In the genomic region with DNA sequence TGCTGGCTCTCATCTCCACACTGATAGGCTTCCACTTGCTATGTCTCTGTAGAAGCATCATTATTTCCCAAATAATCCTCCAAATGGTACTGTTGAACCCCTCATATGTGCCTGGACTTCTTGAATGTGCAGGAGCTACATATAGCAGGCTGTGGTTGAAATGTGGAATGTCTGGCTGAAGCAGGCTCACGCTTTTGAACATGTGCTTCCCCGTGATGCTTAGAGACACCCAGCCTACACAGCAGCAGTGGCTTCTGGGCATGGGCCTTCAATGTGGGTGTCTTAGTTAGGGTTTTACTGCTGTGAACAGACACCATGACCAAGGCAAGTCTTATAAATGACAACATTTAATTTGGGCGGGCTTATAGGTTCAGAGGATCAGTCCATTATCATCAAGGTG, we compare ENCODE assay signal across 13 mouse cellular contexts. TPM values are rescaled to one million over a fixed set of nuclear protein-coding genes. Genes with fewer than 3 reads are reported as not detected.
"Had no signal": no experiment of that assay in that cellular context is flagged by ENCODE, and none has a peak within 500 bp of the region (broad histone marks: within the 10 kb centered on the region; RNA-seq: fewer than 3 reads in every experiment).

No protein-coding gene starts in this region.

- DNase-seq: liver, postnatal 0 days; thymus, adult 18-20 months; thymus, postnatal 36 days had no signal

RNA-seq across cellular contexts. Expression of a gene that starts 30.1 kb away (rescaled TPM):
- total RNA-seq: layer of hippocampus, adult 18-20 months; layer of hippocampus, postnatal 25 days; left cerebral cortex, postnatal 25 days; megakaryocyte, adult 5-6 weeks had no signal
- polyA plus RNA-seq: intestine, embryonic 14.5 days; limb, embryonic 12.5 days; lung, embryonic 14.5 days; macrophage; neural tube, embryonic 12.5 days; spleen, adult 2 months had no signal
